Mouse (Mus musculus) ES-E14 (cell line): Measurements from ENCODE around the gene Rnh1.

Experiments used
- CHD2 ChIP-seq: IDR thresholded peaks from 2 replicates; pipeline ENCODE4 v1.6.1; 2014; ENCODE audit warnings: mild to moderate bottlenecking, low read depth, low read length, inconsistent platforms
- HCFC1 ChIP-seq: IDR thresholded peaks from 2 replicates; pipeline ENCODE4 v1.6.1; 2012; ENCODE audit warnings: low read length, inconsistent platforms, borderline replicate concordance; ENCODE audit not compliant: insufficient read depth
- MAFK ChIP-seq: IDR thresholded peaks from 2 replicates; pipeline ENCODE4 v1.6.1; 2014; ENCODE audit warnings: mild to moderate bottlenecking, low read depth, low read length, inconsistent platforms; ENCODE audit not compliant: insufficient read depth
- ZC3H11A ChIP-seq: IDR thresholded peaks from 2 replicates; pipeline ENCODE4 v1.6.1; 2012; ENCODE audit warnings: low read depth, mild to moderate bottlenecking, inconsistent platforms, low read length, borderline replicate concordance
- ZNF384 ChIP-seq: IDR thresholded peaks from 2 replicates; pipeline ENCODE4 v1.6.1; 2012; ENCODE audit warnings: low read depth, low read length, inconsistent platforms

DNA sequence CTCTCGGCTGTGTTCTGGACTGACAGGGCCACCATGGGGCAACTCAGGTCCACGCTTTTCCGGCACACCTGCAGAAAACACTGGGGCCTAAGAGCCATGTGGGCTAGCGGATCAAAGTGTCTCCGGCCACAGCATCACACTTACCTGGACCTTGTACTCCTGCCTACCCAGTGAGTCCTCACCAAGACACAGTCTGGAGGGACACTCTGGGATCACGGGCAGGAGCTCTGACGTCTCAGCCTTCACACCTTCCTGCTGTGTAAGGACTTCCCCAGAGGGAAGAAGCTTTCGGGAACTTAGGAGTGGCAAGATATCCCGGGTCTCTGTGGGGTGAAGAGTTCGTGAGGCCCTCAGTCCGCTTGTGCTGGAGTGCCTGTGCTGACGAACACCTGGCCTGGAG, 37.5 kb upstream of the Rnh1 start:
- TF ChIP-seq ZNF384 (no peak), MAFK (no peak), HCFC1 (no peak), ZC3H11A (no peak), CHD2 (no peak)
